Comparison of ENCODE assay signal across 9 mouse cellular contexts in the genomic region with DNA sequence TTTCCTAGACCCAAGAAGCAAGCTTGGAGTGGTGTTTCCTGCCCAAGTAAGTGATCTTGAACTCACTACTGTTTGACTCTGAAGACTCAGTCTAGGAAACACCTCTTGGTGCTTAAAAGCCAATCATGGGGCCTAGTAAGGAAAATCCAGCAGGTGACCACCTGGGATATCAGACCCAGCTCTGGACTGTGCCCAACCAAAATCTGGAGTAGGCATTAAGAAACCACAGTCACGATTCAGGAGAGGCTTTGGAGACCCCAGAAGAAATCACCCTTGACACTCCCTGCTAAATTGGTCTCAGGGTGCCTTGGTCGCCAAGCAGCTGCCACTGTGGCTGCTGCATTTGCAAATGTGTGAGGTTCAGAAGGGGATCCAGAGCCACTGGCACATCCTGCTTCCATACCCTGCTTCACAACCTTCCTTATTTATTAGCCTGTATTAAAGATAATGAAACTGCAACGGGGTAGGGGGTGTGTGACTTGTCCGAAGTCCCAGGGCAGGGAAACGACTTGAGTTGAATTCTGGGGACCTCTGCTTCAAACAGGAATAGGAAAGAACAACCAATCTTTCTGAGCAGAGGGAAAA. TPM values are rescaled to one million over a fixed set of nuclear protein-coding genes. Genes with fewer than 3 reads are reported as not detected.
DNase-seq lines count a peak whose midpoint lies in the region; ATAC-seq and TF ChIP-seq lines count a peak whose summit lies in the region.
"Had no signal": no experiment of that assay in that cellular context is flagged by ENCODE, and none has a peak within 500 bp of the region (broad histone marks: within the 10 kb centered on the region; RNA-seq: fewer than 3 reads in every experiment).

No protein-coding gene starts in this region.

- 8% methylated on average over 5 of the region's 5 CpGs for WGBS in kidney, postnatal 0 days
- WGBS in embryonic facial prominence, embryonic 13.5 days, result 6% methylated on average over 5 of the region's 5 CpGs
- WGBS in intestine, postnatal 0 days, result 5% methylated on average over 5 of the region's 5 CpGs
- 0% methylated on average over 5 of the region's 5 CpGs for WGBS in neural tube, embryonic 11.5 days

- no peaks in the 10 kb centered on the region for H3K36me3 ChIP-seq in kidney, postnatal 0 days (ENCODE audit: insufficient read depth, low read length)
- no peaks in the 10 kb centered on the region for H3K36me3 ChIP-seq in embryonic facial prominence, embryonic 13.5 days
- no peaks in the 10 kb centered on the region for H3K36me3 ChIP-seq in intestine, postnatal 0 days (ENCODE audit: control insufficient read depth, insufficient read depth)
- no peaks in the 10 kb centered on the region for H3K36me3 ChIP-seq in neural tube, embryonic 11.5 days (ENCODE audit: control insufficient read depth, insufficient read depth, low read length)

- peaks cover 10% of the 10 kb centered on the region; the same call in 1 of the 2 replicates for H3K4me1 ChIP-seq in kidney, postnatal 0 days (replicated peaks; ENCODE audit: insufficient read depth, low read length)
- H3K4me1 ChIP-seq in embryonic facial prominence, embryonic 13.5 days, result peaks cover 15% of the 10 kb centered on the region
- H3K4me1 ChIP-seq in intestine, postnatal 0 days (replicated peaks; ENCODE audit: control insufficient read depth, insufficient read depth, low read length), result no peaks in the 10 kb centered on the region; the same call in 1 of the 2 replicates
- peaks cover 10% of the 10 kb centered on the region for H3K4me1 ChIP-seq in neural tube, embryonic 11.5 days (ENCODE audit: control insufficient read depth, insufficient read depth, low read length)

- H3K4me3 ChIP-seq in kidney, postnatal 0 days (replicated peaks; ENCODE audit: low read depth, low read length), result no peak overlapping the region
- peak overlapping the region; percentile 49 for H3K4me3 ChIP-seq in embryonic facial prominence, embryonic 13.5 days
- peak overlapping the region; percentile 46 for H3K4me3 ChIP-seq in intestine, postnatal 0 days (ENCODE audit: low read depth, low read length)
- no peak overlapping the region; the same call in 1 of the 2 replicates for H3K4me3 ChIP-seq in neural tube, embryonic 11.5 days (ENCODE audit: low read depth, low read length)

- H3K9me3 ChIP-seq in kidney, postnatal 0 days (replicated peaks; ENCODE audit: low read length), result no peaks in the 10 kb centered on the region
- H3K9me3 ChIP-seq in embryonic facial prominence, embryonic 13.5 days, result no peaks in the 10 kb centered on the region
- no peaks in the 10 kb centered on the region for H3K9me3 ChIP-seq in intestine, postnatal 0 days (ENCODE audit: control insufficient read depth)
- no peaks in the 10 kb centered on the region for H3K9me3 ChIP-seq in neural tube, embryonic 11.5 days (ENCODE audit: control insufficient read depth, low read length)

- no peak overlapping the region for H3K9ac ChIP-seq in kidney, postnatal 0 days (ENCODE audit: low read depth, low read length)
- H3K9ac ChIP-seq in embryonic facial prominence, embryonic 13.5 days, result no peak overlapping the region
- H3K9ac ChIP-seq in intestine, postnatal 0 days (ENCODE audit: low read depth, low read length), result no peak overlapping the region
- no peak overlapping the region for H3K9ac ChIP-seq in neural tube, embryonic 11.5 days (ENCODE audit: low read length)

- no peak for DNase-seq in kidney, postnatal 0 days (ENCODE audit: low spot score)
- DNase-seq in kidney, postnatal 25 days, result no peak
- peak; percentile 29 for DNase-seq in neural tube, embryonic 11.5 days (ENCODE audit: low spot score)
- no peak for DNase-seq in right cerebral cortex, adult 18-20 months
- no peak for DNase-seq in thymus, postnatal 4 days
- no peak for DNase-seq in c-Kit-positive CD71-positive TER-119-positive erythroid progenitor cells, embryonic 14.5 days (ENCODE audit: low spot score)
- DNase-seq: thymus, adult 18-20 months had no signal

- peaks cover 72% of the 10 kb centered on the region for H3K27me3 ChIP-seq in kidney, postnatal 0 days (ENCODE audit: insufficient read depth, low read length)
- H3K27me3 ChIP-seq in embryonic facial prominence, embryonic 13.5 days, result peaks cover 98% of the 10 kb centered on the region
- H3K27me3 ChIP-seq in intestine, postnatal 0 days (replicated peaks; ENCODE audit: control insufficient read depth, insufficient read depth, low read length), result peaks cover 97% of the 10 kb centered on the region
- H3K27me3 ChIP-seq in neural tube, embryonic 11.5 days (ENCODE audit: control insufficient read depth, insufficient read depth, low read length), result peaks cover 91% of the 10 kb centered on the region

- no peak for ATAC-seq in kidney, postnatal 0 days (replicated peaks; ENCODE audit: low FRiP score, low read depth)
- ATAC-seq in embryonic facial prominence, embryonic 13.5 days (ENCODE audit: insufficient number of reproducible peaks, insufficient read depth, low FRiP score, low TSS enrichment, low read depth), result no peak
- no peak for ATAC-seq in intestine, postnatal 0 days
- ATAC-seq in neural tube, embryonic 11.5 days (ENCODE audit: insufficient read depth, low FRiP score, low TSS enrichment), result no peak

- H3K4me2 ChIP-seq in kidney, postnatal 0 days (ENCODE audit: low read length), result peak overlapping the region; percentile 83
- H3K4me2 ChIP-seq in embryonic facial prominence, embryonic 13.5 days, result peak overlapping the region; percentile 89
- peak overlapping the region; percentile 80 for H3K4me2 ChIP-seq in intestine, postnatal 0 days (replicated peaks; ENCODE audit: low read depth)
- no peak overlapping the region for H3K4me2 ChIP-seq in neural tube, embryonic 11.5 days (ENCODE audit: low read depth)

- TF ChIP-seq CTCF in kidney, postnatal 0 days (IDR thresholded peaks at IDR 0.05; ENCODE audit: low read depth), result no peak
- no peak for TF ChIP-seq CTCF in intestine, postnatal 0 days (IDR thresholded peaks at IDR 0.05; ENCODE audit: low read depth)

- H3K27ac ChIP-seq in kidney, postnatal 0 days, result no peak overlapping the region
- no peak overlapping the region for H3K27ac ChIP-seq in embryonic facial prominence, embryonic 13.5 days
- H3K27ac ChIP-seq in intestine, postnatal 0 days (ENCODE audit: low read depth, low read length), result no peak overlapping the region
- H3K27ac ChIP-seq in neural tube, embryonic 11.5 days (ENCODE audit: low read depth, low read length), result no peak overlapping the region

RNA-seq across cellular contexts. Expression of a gene that starts 0.6 kb away (rescaled TPM):
- polyA plus RNA-seq in kidney, postnatal 0 days (2015; fragmentation: Nextera tagmentation; extraction: Ambion mirVana), result 0.07 TPM in 1 of 2 replicates, not detected in the other
- 10.0 and 17.8 TPM in 2 replicates for polyA plus RNA-seq in embryonic facial prominence, embryonic 13.5 days (2015; fragmentation: Nextera tagmentation; extraction: Ambion mirVana)
- polyA plus RNA-seq in intestine, postnatal 0 days (2015; fragmentation: Nextera tagmentation; extraction: Ambion mirVana), result not detected in 2 replicates
- 6.0 and 8.7 TPM in 2 replicates for polyA plus RNA-seq in neural tube, embryonic 11.5 days (2014; fragmentation: Nextera tagmentation; extraction: Ambion mirVana)

RNA-seq across cellular contexts. Expression of a gene that starts 51.2 kb away (rescaled TPM):
- polyA plus RNA-seq in kidney, postnatal 0 days (2015; fragmentation: Nextera tagmentation; extraction: Ambion mirVana), result 10.1 and 10.6 TPM in 2 replicates
- 15.5 and 16.7 TPM in 2 replicates for polyA plus RNA-seq in embryonic facial prominence, embryonic 13.5 days (2015; fragmentation: Nextera tagmentation; extraction: Ambion mirVana)
- polyA plus RNA-seq in intestine, postnatal 0 days (2015; fragmentation: Nextera tagmentation; extraction: Ambion mirVana), result 9.6 and 10.3 TPM in 2 replicates
- polyA plus RNA-seq in neural tube, embryonic 11.5 days (2014; fragmentation: Nextera tagmentation; extraction: Ambion mirVana), result 7.3 and 8.1 TPM in 2 replicates

Comparison
In these comparisons a context has a peak if more than half of its experiments do, and no peak if none do; other contexts are left out.
1. H3K4me3 ChIP-seq: peak in embryonic facial prominence, embryonic 13.5 days (single experiment) and intestine, postnatal 0 days (single experiment); none in kidney, postnatal 0 days (single experiment) and neural tube, embryonic 11.5 days (single experiment).